Mouse (Mus musculus) liver, embryonic 16.5 days (tissue): ENCODE data around the gene Cd177. TPM values are rescaled to one million over a fixed set of nuclear protein-coding genes. Genes with fewer than 3 reads are reported as not detected.
A peak's percentile ranks its signal among the peaks of the same experiment; 100 is the strongest.
"Not testable (repeated sequence)": the region's sequence is repeated elsewhere in the genome, so short reads cannot be mapped to it uniquely, and the experiment has no call there.

Experiments used
- ATAC-seq: fragments of 200-750 bp; cut with Nextera tagmentation; 2 replicates; pipeline ENCODE4 v1.8.0; 2017; ENCODE audit warnings: low read depth, mild to moderate bottlenecking, moderate number of reproducible peaks, moderate library complexity
- H3K27ac ChIP-seq: fragments of 300-500 bp; sonication (generic); 2 replicates; pipeline ENCODE4 v1.5.1; 2014; ENCODE audit warnings: mild to moderate bottlenecking, low read length
- H3K27me3 ChIP-seq: fragments of 300-500 bp; sonication (generic); 2 replicates; pipeline ENCODE4 v1.6.1; 2014; ENCODE audit warnings: low read depth, low read length, mixed read lengths; ENCODE audit not compliant: control insufficient read depth, insufficient read depth
- H3K36me3 ChIP-seq: fragments of 300-500 bp; sonication (generic); 2 replicates; pipeline ENCODE4 v1.6.1; 2014; ENCODE audit warnings: mild to moderate bottlenecking; ENCODE audit not compliant: control insufficient read depth, insufficient read depth
- H3K4me1 ChIP-seq: fragments of 300-500 bp; sonication (generic); 2 replicates; pipeline ENCODE4 v1.6.1; 2014; ENCODE audit warnings: low read depth, low read length, mixed read lengths; ENCODE audit not compliant: control insufficient read depth
- H3K4me2 ChIP-seq: fragments of 300-500 bp; sonication (generic); 2 replicates; pipeline ENCODE4 v1.6.1; 2014; ENCODE audit warnings: low read depth, low read length, mixed read lengths
- H3K4me3 ChIP-seq: fragments of 300-500 bp; sonication (generic); 2 replicates; pipeline ENCODE4 v1.5.1; 2014; ENCODE audit warnings: low read depth, mild to moderate bottlenecking, low read length
- H3K9ac ChIP-seq: fragments of 300-500 bp; sonication (generic); 2 replicates; pipeline ENCODE4 v1.6.1; 2014; ENCODE audit warnings: low read depth, low read length
- H3K9me3 ChIP-seq: fragments of 300-500 bp; sonication (generic); replicated peaks from 2 replicates; pipeline ENCODE4 v1.6.1; 2016; ENCODE audit warnings: low read length; ENCODE audit not compliant: control insufficient read depth
- WGBS: fragments of 180-500 bp; shearing (Covaris S2); extraction: QIAGEN DNeasy Blood & Tissue Kit; methylation state at CpG from one replicate; pipeline ENCODE4 v1.1.7; 2014; ENCODE audit not compliant: insufficient replicate concordance; 5-methylcytosine and 5-hydroxymethylcytosine counted together
- polyA plus RNA-seq: library from polyadenylated mRNA; unstranded; fragments of >200 nt; fragmentation: Nextera tagmentation; extraction: Ambion mirVana; gene quantifications from 2 replicates; pipeline ENCODE4 v1.2.1, GENCODE M21; 2015

Cd177 gene
- polyA plus RNA-seq = 13.6 and 18.1 TPM in 2 replicates

- Histone ChIP-seq H3K9me3 (no peaks in the 10 kb centered on the region), H3K4me2 (no peak within 1 kb of the TSS), H3K27me3 (no peaks in the 10 kb centered on the region), H3K4me1 (no peaks in the 10 kb centered on the region), H3K9ac (no peak within 1 kb of the TSS), H3K27ac (no peak within 1 kb of the TSS), H3K4me3 (peak within 1 kb of the TSS; percentile 2; the same call in 1 of the 2 replicates), H3K36me3 (no peaks in the 10 kb centered on the region)
- 47% methylated on average over 6 of the region's 6 CpGs for WGBS
- ATAC-seq = no peak
Measured at GRCm38 (mm10) chr7:24760211-24760610, at the start of gene Cd177. Gene Cd177 (minus strand): TSS chr7:24760311.

- H3K9ac ChIP-seq = no peak overlapping the region
- 52% methylated on average over 2 of the region's 2 CpGs for WGBS
- ATAC-seq = no peak
- no peaks in the 10 kb centered on the region for H3K4me1 ChIP-seq
- H3K36me3 ChIP-seq = no peaks in the 10 kb centered on the region
- no peaks in the 10 kb centered on the region for H3K27me3 ChIP-seq
- H3K27ac ChIP-seq = no peak overlapping the region
- no peak overlapping the region for H3K4me2 ChIP-seq
- H3K9me3 ChIP-seq = no peaks in the 10 kb centered on the region
- H3K4me3 ChIP-seq = no peak overlapping the region
Measured at GRCm38 (mm10) chr7:24809041-24809440, 48.9 kb upstream of the Cd177 start.

- Histone ChIP-seq H3K27me3 (no peaks in the 10 kb centered on the region), H3K4me1 (no peaks in the 10 kb centered on the region), H3K27ac (no peak overlapping the region), H3K36me3 (no peaks in the 10 kb centered on the region), H3K9ac (no peak overlapping the region), H3K4me2 (no peak overlapping the region), H3K9me3 (no peaks in the 10 kb centered on the region), H3K4me3 (no peak overlapping the region)
- ATAC-seq = no peak
- 57% methylated on average over 6 of the region's 6 CpGs for WGBS
Measured at GRCm38 (mm10) chr7:24804826-24805225, 44.7 kb upstream of the Cd177 start.

- WGBS = 31% methylated on average over 7 of the region's 7 CpGs
- H3K4me2 ChIP-seq = no peak overlapping the region
- H3K4me1 ChIP-seq = no peaks in the 10 kb centered on the region
- no peaks in the 10 kb centered on the region for H3K27me3 ChIP-seq
- H3K4me3 ChIP-seq = no peak overlapping the region
- ATAC-seq = no peak
- no peak overlapping the region for H3K9ac ChIP-seq
- H3K36me3 ChIP-seq = no peaks in the 10 kb centered on the region
- no peak overlapping the region for H3K27ac ChIP-seq
- H3K9me3 ChIP-seq = no peaks in the 10 kb centered on the region
Measured at GRCm38 (mm10) chr7:24802149-24802767, 42.1 kb upstream of the Cd177 start.

GRCm38 (mm10) chr7:24797918-24798317 is 37.8 kb upstream of the Cd177 start:
- Histone ChIP-seq H3K27ac (no peak overlapping the region), H3K4me2 (no peak overlapping the region), H3K4me3 (no peak overlapping the region), H3K9ac (no peak overlapping the region), H3K4me1 (no peaks in the 10 kb centered on the region), H3K9me3 (no peaks in the 10 kb centered on the region), H3K27me3 (no peaks in the 10 kb centered on the region), H3K36me3 (no peaks in the 10 kb centered on the region)
- no peak for ATAC-seq
- WGBS = 74% methylated on average over 1 of the region's 1 CpGs

- not testable (repeated sequence) for H3K4me3 ChIP-seq, H3K4me1 ChIP-seq, H3K27me3 ChIP-seq, H3K4me2 ChIP-seq, H3K36me3 ChIP-seq, ATAC-seq, H3K9ac ChIP-seq, H3K27ac ChIP-seq, H3K9me3 ChIP-seq
- WGBS = 25% methylated on average over 4 of the region's 4 CpGs
Measured at GRCm38 (mm10) chr7:24776918-24777317, 16.8 kb upstream of the Cd177 start, which contains the start of gene Ceacam10. Gene Ceacam10 (plus strand): TSS chr7:24777206.

GRCm38 (mm10) chr7:24776145-24776544 is 16.0 kb upstream of the Cd177 start:
- Histone ChIP-seq H3K4me2 (no peak overlapping the region), H3K4me3 (no peak overlapping the region)
- ATAC-seq = no peak

GRCm38 (mm10) chr7:24773942-24774535 is 13.9 kb upstream of the Cd177 start:
- Histone ChIP-seq H3K9me3 (no peaks in the 10 kb centered on the region), H3K4me2 (no peak overlapping the region), H3K27me3 (no peaks in the 10 kb centered on the region), H3K36me3 (no peaks in the 10 kb centered on the region), H3K9ac (no peak overlapping the region), H3K4me1 (no peaks in the 10 kb centered on the region), H3K4me3 (no peak overlapping the region), H3K27ac (no peak overlapping the region)
- ATAC-seq = no peak
- whole genome bisulfite sequencing = 22% methylated on average over 3 of the region's 3 CpGs

More at GRCm38 (mm10) chr7:24776145-24776544, 16.0 kb upstream of the Cd177 start:
- no peak overlapping the region for H3K27ac ChIP-seq
- 50% methylated on average over 2 of the region's 2 CpGs for WGBS
- H3K27me3 ChIP-seq = no peaks in the 10 kb centered on the region
- no peak overlapping the region for H3K9ac ChIP-seq
- H3K36me3 ChIP-seq = no peaks in the 10 kb centered on the region
- no peaks in the 10 kb centered on the region for H3K9me3 ChIP-seq
- no peaks in the 10 kb centered on the region for H3K4me1 ChIP-seq

- Histone ChIP-seq H3K27me3 (no peaks in the 10 kb centered on the region), H3K27ac (no peak overlapping the region), H3K4me3 (no peak overlapping the region), H3K9ac (no peak overlapping the region), H3K4me2 (no peak overlapping the region), H3K4me1 (no peaks in the 10 kb centered on the region), H3K9me3 (no peaks in the 10 kb centered on the region), H3K36me3 (no peaks in the 10 kb centered on the region)
- no peak for ATAC-seq
Measured at GRCm38 (mm10) chr7:24771361-24771760, 11.2 kb upstream of the Cd177 start.
